Mouse (Mus musculus) cerebellum, adult (tissue): ENCODE data around the gene 1700008O03Rik.
A peak's percentile ranks its signal among the peaks of the same experiment; 100 is the strongest.

ENCODE experiments used
- ATAC-seq: cut with Nextera tagmentation; 2 replicates; pipeline ENCODE4 v1.9.2; 2017; ENCODE audit warnings: mild to moderate bottlenecking, moderate library complexity, mixed read lengths; ENCODE audit not compliant: insufficient number of reproducible peaks, low FRiP score, low TSS enrichment

1700008O03Rik gene

GRCm38 (mm10) chr7:44351881-44352749 lies 33.5 kb downstream of the 1700008O03Rik start:
- ATAC-seq = no peak

DNA sequence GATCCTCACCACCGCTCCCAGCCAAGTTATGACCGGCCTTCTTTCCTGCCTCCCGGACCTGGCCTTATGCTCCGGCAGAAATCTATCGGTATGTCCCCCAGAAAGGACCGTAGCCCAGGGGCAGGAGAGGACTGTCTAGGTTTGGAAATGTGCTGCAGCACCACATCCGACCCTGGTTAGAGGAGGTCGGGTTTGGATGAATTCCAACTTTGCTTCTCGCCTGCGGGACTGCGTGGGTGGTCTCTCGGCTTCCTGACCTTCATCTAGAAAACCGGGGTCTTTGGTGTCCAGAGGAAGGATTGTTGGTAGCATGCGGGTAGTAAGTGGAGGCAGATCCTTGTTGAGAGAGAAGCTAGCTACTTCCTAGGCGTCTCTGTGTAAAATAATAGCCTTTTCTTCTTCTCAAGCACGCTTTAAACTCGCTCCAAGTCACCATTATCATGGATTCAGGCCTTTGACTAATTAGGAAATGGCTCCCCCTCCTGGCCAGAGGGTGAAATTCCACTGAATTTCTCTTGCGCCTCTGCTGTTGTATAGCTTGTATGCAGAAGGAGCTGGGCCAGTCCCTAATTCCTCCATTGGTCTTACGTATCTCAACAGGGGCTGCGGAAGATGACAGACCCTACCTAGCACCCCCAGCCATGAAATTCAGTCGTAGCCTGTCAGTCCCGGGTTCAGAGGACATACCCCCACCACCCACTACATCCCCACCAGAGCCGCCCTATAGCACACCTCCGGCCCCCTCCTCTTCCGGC lies 34.5 kb downstream of the 1700008O03Rik start:
- ATAC-seq = peak; percentile 20; the same call in 1 of the 2 replicates

- no peak for ATAC-seq
Measured at GRCm38 (mm10) chr7:44349043-44349442, 36.6 kb downstream of the 1700008O03Rik start.

DNA sequence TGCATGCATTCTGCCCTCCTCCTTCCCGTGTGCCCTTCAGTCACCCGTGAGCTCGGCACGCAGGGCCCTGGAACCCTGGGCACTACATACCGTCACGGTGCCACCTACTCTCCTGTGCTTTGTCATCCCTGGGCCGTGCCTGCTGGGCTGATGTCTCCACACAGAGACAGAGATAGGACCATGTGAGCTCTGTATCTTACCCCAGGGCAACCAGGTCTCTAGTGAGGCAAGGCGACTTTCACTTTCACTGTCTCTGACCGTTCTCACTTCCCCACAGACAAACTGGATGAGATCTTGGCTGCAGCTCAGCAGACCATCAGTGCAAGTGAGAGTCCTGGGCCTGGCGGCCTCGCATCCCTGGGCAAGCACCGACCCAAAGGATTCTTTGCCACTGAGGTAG lies 41.0 kb downstream of the 1700008O03Rik start:
- no peak for ATAC-seq

DNA sequence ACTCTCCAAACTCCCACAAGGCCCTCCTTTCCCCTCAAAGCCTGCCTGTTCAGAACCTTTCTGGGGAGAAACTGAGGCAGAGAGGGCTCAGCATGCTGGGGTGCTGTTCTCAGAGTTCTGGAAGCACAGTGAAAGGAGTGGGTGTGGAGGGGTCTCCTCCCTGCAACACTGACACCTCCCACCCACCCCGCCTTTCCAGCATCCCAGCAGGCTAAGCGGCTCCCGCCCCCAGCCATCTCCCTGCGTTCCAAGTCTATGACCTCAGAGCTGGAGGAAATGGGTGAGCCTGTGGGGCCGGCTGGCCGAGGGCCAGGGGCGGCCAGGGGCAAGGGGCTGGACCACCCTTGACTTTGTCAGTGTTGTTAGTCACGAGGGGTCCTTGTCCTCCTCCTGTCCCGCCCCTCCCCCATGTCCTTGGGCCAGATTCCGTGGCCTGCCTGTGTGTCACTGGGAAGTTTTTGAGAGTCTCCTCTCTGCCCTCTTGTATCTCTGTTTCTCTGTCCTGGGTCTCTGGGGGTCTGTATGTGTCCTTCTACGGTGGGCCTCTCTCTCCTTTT lies 42.1 kb downstream of the 1700008O03Rik start:
- ATAC-seq = no peak

DNA sequence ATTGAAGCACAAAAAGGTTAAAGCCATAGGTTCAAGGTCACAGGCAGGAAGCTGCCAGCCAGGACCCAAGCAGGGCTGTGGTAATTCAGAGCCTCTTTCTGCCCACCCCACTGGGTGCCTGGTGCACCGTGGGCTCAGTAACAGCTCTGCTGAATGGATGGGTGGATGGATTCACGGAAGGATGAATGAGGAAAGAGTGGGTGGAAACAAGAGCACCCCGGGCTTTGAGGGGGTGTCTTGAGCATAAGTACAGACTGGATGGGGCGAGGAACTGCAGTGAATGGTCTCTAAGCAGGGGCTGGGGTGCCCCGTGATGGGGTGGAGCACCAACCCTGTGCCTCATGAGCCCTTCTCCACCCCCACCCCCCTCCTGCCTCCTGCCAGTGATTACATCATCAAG lies 43.9 kb downstream of the 1700008O03Rik start:
- no peak for ATAC-seq

- no peak for ATAC-seq
Measured at GRCm38 (mm10) chr7:44341119-44341518, 44.5 kb downstream of the 1700008O03Rik start.

GRCm38 (mm10) chr7:44340226-44340625 lies 45.4 kb downstream of the 1700008O03Rik start:
- ATAC-seq = no peak

DNA sequence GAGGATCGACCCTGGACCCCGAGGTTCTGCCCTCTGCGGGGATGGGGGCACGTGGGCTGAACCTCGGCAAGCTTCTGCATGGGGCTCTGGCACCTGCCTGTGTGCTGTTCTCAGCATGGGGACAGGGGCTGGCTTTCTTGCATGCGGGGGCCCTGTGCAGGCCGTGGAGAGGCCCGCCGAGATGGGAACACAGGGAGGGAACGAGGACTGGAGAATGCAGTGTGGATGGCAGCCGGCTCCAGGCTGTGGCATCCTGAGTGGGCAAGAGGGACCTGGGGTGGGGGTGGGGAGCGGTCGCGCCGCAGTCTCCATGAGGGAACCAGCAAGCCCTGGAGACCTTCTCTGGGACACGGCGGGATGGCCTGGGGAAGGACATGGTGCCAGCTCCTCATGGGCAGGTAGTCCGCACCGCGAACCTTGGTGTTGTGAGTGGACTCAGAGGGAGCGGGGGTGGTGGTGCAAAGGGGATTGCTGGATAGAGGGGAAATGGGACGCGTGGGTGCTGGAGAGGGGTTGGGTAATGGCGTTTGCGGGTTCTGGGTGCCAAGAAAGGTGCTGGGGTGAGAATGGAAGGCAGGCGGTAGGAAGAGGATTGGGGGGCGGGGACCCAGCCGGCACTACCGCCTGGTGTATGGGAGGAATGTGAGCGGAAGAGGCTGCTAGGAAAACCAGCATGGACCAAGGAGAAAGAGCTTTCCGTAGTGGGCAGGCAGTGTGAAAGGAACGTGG lies 48.3 kb downstream of the 1700008O03Rik start:
- ATAC-seq = 0 out of 2 replicates have a peak, but pooled peaks have one; percentile 16

DNA sequence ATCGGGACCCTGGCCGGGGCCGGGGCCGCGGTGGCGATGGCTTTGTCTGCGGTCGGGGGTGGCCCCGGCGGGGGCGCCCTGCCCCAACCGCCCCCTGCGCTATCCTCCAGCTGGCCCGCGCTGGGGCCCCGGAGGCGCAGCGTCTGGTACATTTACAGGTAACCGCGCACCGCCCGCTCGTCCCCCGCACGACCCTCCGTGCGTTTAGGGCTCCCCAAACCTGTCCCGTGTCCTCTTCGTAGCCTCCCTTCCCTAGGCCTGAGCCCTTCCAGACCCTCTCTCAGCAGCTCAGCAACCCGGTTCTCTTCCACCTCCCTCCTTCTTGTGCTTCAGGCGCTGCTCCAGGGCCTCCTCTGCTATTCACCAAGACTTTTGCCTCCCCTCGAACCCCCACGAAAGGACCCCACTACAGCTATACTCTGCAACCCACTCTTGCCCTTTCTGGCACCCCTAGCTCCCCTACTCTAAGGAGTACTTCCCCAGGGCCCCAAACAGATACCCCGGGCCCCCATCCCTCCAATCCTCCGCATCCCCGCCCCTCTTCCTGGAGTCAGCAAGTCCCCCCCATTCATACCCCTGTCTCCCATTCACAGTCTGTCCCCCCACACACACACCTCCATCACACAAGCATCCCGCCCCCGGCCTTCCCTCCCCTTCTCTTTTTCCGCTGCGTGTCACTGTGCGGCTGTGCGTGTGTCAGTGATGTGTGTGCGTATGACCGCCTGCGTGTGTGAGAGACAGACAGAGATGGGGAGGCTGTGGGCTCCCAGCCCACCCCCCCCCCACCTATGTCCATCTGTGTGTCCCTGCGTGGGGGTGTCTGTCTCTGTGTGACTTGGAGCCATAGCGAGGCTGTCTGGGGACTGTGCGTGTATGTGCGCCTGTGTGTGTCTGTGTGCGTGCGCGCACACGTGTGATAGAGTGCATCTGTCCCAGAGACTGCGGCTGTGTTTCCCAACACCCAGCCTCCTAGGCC lies 49.3 kb downstream of the 1700008O03Rik start:
- peak; percentile 57; the same call in 1 of the 2 replicates for ATAC-seq

GRCm38 (mm10) chr7:44335031-44335878 lies 50.4 kb downstream of the 1700008O03Rik start:
- ATAC-seq = peak; percentile 47; the same call in 1 of the 2 replicates

DNA sequence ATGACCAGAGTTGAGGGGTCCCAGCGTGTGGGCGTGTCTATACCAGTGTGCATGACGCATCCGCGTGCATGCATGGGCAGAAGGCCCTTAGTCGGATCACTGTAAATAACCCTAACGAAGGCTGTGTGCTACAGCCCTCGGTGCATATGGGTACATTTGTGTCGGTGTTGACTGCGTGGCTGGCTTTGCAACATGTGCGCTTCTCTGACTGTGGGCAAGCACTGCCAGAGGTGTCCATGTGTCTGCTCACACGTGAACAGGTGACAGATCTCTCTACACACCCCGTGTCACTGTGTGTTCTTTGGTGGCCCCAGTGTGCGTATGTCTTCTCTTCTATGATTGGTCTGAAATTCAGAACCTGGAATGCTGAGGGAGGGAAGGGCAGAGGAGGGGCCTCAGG lies 51.5 kb downstream of the 1700008O03Rik start:
- no peak for ATAC-seq

DNA sequence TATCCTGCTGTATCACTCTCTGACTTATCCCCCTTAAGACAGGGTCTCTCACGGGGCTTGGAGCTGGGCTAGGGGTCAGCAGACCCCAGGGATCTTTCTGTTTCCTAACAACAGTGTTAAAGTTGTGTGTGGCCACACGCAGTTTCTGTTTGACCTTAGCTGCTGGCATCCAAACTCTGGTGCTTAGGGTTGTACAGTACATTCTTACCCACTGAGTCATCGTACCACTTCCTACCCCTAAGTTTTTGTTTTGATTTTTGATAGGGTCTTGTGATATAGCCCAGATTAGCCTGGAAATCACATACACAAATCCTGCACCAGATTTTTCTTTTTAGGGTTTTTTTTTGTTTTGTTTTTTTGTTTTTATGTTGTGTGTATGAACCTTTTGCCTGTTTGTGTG lies 53.3 kb downstream of the 1700008O03Rik start:
- no peak for ATAC-seq

- ATAC-seq = no peak
Measured at GRCm38 (mm10) chr7:44326614-44327013, 59.0 kb downstream of the 1700008O03Rik start.

DNA sequence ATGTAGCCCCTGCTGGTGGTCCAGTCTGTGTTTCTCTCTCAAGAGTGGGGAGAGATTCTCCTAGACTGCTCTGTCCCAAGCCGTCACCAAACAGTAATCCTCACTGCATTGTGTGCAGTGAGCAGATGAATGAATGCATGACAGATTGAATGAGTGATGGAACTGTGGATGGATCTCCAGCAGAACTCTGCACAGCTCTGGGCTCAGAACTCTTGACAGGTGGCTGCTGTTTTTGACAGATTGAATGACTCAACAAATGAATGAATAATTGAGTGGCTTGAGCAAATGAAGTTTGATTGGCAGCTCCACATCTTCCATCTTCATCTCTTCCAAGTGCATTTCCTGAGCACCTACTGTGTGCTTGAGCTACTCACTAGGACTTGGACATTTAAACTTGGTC lies 63.3 kb downstream of the 1700008O03Rik start:
- ATAC-seq = no peak

DNA sequence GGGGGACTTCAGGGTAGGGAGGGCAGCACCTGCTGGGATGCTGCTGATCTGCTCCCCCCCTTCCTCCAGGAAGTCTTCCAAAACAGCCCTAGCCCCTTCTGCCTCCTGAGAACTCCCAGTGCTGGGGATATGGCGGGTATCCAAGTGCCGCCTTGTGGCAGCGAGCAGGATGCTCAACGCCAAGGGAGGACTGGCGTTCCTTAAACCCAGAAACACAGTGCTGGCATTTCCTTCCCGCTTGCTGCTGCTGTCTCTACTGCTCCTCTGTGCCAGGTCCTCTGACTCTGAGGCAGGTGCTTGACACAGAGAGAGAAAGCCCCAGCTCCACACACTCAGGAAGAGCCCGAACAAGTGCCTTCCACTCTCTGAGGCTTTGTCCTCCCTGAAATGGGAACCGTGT lies 64.7 kb downstream of the 1700008O03Rik start:
- peak; percentile 72; the same call in 1 of the 2 replicates for ATAC-seq

GRCm38 (mm10) chr7:44317913-44318312 lies 67.7 kb downstream of the 1700008O03Rik start:
- ATAC-seq = no peak

DNA sequence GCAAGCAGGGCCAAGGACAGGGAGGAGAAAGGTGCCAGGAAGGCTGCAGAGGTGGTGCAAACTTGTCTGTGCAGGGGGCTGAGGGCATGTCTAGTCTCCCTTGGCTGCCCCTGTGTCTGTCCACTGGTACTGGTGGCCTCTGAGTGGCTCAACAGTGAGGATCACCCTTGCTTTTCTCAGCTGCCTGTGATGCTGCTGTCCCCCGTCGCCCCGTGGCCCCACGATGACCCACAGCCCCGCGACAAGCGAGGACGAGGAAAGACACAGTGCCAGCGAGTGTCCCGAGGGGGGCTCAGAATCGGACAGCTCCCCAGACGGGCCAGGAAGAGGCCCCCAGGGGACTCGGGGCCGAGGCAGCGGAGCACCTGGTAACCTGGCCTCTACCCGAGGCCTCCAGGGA lies 73.1 kb downstream of the 1700008O03Rik start:
- no peak for ATAC-seq
